Mouse (Mus musculus) 3T3-L1 (cell line): ENCODE data around the gene Papola.

Experiments
- DNase-seq: peaks from one replicate; pipeline ENCODE4 v3.0.0-alpha.2; 2015; ENCODE audit warnings: low read depth, low spot score

Gene Papola

DNA sequence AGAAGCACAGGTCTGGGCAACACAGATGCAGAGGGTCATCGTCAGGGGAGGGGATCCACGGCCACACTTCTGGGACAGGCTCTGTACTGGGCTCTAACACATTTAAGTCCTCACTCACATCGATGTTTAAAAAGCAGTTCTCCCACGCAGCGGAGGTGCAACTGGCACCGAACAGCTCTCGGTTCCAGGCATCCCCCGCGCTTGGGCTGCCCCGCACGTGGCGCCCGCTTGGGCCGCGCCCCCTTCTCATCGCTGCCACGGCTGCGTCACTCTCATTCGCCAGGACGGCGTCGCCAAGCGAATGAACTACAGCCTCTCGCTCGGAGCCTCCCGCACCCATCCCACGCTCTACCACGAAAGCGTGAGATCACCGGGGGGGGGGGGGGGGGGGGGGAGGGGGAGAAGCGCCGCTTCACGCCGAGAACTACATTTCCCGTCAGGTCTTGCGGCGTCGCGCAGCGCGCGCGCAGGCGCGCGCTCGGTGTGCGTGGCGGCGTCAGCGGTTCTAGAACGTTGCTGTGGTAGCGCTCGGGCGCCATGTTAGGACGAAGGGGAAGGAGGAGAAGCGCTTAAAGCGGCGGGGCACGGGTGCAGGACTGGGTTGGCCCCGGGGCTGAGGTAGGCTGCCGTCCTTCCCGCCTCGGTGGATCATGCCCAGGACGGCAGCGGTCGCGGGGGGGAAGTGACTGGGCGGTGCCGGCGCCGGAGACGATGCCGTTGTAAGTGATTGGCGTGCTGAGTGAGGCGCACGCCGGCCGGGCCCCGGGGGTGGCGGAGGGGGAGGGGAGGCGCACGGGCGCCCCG, at the start of gene Papola:
Gene Papola, plus strand, starts transcription at position 499 of the 804 bp plus-strand sequence.
- peak; percentile 82 for DNase-seq

DNA sequence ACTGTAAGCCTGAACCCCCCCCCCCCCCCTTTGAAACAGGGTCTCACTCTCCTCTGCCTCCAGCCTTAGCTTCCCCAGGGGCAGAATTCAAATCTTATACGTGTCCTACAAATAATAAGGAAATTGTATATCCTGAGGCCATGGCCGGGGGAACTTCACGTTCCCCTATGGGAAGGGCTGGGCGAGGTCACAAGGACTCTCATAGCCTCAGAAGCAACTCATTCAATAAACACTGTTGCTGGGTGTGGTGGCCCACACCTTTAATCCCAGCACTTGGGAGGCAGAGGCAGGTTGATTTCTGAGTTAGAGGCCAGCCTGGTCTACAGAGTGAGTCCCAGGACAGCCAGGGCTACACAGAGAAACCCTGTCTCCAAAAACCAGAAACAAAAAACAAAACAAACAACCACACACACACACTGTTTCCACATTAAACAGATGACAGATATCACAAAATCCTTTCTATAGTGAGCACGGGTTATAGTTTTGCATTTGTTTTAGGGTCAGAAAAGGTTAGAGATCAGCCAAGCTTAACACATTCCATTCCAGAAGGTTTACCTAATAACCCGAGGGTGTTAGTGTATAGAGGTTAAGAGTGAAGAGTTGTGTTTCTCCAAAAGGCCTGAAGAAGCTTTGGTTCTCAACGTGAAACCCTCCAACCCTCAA, 49.1 kb upstream of the Papola start:
- no peak for DNase-seq

DNA sequence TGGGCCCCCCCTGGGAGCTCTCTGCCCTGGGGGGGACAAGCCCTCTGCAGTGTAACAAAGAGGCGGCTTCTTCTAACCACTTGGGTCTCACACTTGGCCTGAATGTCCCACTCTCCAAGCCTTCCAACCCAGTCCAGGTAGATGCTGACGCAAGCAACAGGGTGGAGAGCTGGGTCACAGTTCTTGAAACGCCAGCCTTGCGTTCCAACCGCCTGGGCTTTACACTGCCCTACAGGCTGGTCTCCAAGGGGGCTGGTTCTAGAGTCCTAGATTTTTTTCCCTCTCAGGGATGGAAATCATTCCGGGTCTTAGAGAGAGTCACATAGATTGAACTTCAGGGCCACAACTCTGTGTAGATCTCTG, 48.6 kb upstream of the Papola start:
- no peak for DNase-seq

DNA sequence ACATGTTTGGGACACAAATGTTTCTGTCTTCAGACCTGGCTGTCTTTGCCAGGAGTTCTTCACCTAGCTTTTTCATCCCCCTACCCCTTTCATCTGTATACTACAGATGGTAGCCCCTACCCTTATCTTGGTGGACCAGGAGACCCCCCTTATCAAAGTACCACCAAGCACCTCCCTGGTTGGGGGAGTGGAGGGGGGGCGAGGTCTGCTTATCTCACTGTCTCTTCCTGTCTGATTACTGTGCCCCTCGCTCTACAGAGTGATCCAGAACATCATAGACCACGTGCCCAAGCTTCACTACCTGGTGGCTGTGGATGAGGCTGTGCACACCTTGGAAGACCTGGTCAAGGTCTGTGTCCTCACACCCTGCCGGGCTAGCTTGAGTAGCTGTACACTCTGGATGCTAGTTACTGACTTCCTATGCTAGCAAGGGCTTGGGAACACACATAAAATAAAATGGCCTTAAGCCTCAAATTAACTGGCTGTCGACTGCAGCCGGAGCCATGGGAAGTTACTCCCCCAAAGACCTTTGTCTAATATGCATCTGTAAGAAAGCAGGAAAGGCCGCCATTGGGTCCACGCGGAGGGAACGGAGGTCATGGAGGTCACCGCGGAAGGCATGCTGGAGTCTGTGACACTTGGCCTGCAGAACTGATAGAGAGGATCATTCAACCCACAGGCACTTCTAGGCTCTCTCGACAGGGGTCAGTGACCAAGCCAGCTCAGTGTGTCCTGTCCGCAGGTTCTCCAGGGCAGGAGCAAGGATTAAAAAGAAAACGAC, 46.0 kb upstream of the Papola start:
- no peak for DNase-seq

DNA sequence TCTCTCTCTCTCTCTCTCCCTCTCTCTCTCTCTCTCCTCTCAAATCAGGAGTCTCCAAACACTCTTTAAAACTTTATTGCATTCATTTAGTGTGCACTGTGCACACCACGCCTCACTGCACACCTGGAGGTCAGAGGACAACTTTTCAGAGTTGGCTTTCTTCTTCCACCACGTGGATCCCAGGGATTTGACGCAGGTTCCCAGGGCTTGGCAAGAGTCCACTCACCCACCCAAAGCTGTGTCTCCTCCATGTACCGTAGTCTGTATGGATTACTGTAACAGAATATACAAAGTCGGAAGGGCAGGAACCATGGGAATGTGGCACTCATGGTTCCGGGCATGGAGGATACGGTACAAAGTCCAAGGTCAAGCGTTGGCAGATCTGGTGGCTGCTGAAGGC, 44.8 kb upstream of the Papola start:
- DNase-seq, result no peak

DNA sequence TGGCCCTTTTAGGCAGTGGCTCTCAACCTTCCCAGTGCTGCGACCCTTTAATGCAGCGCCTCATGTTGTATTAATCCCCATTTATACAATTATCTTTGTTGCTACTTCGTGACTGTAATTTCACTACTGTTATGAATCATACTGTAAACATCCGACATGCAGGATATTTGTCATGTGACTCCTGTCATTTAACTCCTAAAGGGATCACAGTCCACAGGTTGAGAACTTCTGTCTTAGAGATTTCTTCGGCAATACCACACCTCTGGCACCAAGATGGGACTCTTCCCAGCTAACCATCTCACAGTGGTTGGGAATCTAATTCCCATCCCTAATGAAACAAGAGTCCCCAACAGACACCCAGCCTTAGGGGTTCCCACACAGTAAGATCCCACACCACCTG, 36.4 kb upstream of the Papola start:
- DNase-seq, result no peak

DNA sequence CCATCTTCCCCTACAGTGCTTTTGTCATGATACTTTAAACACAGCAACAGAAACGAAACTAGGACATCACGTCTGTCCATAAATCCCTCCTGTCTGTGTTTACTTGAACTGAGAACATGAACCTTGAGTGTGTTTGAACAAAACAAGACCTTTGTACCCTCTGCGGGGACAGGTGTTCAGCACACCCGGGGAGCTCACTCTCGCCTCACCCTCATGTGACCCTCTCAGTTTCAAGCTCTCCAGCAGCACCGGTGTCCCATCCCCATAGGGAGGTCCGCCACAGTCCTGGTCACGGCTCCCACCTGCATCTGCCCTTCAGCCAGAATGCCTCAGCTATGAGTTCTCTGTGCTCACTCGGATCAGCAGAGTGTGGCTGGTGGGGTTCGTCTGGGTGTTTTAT, 30.7 kb upstream of the Papola start:
- DNase-seq, result no peak

DNA sequence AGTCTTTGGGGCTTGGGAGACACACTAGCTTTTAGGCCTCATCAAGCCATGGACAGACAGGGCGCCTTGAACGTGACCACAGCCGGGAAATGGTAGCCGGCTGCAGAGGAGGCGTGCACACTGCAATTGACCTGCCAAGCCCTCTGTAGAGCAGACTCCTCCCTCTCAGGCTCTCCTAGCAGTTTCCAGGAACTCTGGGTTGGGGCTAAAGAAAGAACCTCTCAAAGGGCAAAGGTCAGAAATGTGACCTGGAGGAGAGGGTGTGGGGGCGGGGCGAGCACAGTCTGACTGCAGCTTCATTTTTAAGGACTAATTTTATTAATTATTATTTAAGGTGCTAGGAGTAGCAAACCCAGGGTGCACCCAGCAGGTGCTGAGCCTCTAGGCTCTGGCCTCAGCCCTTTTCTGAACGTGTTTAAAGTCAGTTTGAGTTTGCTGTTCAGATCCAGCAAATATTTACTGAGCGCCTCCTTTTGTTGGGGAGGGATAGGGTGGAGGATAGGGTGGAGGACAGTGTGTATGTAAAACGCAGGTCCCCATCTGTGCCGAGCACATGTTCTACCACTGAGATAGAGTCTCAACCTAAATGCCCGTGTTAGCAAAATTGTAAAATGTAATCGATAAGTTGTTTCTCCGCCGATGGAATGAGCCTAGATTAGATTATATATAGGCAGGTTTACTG, 26.5 kb upstream of the Papola start:
- DNase-seq, result no peak

DNA sequence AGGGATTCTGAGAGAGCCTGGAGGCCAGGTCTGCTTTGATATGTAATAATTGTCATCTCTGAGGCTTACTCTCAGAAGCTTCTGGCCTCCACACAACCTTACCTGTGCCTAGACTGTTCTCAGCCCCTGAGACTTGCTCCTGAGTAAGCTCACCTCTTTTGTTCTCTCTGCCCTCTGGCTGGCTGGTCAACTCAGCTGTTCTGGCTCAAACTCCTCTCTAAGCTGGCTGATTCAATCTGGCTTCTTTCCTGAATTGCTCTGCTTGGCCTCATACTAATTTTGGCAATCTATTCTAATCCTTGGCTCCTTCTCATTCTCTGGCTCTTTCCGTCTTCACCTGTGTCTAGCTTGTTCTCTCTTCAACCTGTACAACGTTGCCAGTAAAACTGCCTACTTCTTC, 25.6 kb upstream of the Papola start:
- DNase-seq, result no peak

DNA sequence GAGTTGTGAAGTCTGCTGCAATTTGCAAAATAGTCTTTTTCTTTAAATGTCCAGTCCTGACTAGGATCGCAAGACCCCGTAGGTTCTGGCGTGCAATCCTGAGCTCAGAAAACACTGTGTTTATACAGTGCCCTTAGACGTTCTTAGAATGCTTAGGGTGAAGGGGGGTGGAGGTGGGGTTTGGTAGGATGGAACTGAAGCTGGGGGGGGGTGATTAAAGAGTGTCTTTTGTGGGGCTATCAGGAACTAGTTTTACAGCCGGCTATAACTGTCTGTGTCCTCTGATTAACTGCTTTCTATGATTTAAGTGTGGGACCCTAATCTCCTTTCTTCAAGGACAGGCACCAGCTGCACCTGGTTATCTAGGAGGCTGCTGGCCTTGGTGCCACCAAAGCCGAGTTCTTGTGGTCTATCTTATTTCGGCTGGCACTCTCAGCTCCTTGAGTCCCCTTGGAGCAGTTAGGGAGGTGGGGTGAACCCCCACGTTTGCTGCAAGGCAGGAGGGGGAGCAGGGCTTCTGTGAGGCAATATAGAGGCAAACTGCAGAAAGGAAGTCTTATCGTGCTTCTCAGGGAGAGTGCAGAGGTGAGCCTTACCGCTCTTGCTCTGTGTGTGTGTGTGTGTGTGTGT, 24.5 kb upstream of the Papola start:
- no peak for DNase-seq

DNA sequence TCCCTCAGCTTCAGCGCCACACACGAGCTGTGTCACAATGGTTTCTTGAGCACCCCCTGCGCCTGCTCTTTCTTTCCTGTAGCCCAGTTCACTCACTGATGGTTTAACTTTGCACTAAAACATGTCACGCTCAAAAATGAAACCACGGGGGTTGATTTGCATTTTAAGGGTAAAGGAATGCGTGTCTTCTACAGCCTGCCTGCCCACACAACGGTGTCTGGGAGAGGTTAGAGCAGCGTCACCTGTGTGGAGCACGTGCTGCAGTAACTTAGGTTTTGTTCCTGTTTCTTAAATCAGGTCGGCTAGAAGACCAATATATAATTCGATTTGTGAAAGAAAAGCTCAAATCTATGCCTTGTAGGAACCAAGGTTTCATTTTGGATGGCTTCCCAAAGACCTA, 23.3 kb upstream of the Papola start:
- DNase-seq, result no peak

DNA sequence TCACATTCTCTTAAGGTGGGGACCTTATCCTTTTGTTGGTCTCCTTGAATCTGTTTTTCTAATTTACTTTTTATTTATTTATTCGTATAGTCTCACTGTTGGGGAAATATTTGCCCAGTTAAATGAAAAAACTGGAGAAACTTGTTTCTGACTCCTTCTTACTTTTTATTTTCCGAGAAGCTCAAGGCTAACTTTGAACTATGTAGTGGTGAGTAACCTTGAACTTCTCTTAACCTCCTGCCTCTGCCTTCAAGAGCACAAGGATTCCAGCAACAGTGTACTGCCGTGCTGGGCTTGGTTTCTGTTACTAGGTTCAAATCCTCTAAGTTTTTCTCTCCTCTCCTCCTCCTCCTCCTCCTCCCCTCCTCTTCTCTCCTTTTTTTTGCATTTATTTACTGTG, 22.9 kb upstream of the Papola start:
- no peak for DNase-seq

DNA sequence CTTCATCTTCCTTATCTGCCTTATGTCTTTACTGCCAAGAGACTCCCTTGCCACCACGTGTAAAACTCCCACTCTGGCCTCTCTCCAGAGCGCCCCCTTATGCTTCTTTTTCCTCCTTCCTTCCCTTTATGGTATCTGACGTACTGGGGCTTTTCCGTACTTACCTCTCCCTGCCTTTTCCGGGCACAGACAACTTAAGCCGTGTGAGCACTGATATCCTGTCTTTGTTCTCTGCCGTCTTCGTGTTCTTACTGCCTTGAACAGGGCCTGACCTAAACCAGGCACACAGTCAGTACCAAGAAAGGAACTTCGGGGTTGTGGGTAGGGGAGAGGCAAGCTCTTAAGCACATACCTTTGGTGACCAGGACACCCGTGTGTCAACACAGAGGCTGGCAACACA, 14.8 kb upstream of the Papola start:
- DNase-seq, result no peak

DNA sequence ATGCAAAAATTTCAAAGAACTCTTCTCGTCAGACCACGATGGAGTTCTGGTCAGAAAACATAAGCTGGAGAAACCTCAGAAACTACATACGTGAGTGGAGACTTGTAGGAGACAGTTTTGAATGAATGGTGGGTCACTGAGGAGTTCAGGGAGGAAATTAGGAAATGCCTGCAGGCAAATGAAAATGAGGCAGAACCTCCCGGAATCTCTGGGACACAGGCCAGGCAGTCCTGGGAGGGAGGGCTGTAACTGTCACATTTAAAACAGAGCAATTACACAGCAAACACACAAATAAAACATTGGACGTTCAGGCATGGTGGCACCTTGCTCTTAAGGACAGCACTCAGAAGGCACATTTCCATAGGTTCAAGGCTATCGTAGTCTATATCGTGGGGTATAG, 9.6 kb upstream of the Papola start:
- peak; percentile 70 for DNase-seq

DNA sequence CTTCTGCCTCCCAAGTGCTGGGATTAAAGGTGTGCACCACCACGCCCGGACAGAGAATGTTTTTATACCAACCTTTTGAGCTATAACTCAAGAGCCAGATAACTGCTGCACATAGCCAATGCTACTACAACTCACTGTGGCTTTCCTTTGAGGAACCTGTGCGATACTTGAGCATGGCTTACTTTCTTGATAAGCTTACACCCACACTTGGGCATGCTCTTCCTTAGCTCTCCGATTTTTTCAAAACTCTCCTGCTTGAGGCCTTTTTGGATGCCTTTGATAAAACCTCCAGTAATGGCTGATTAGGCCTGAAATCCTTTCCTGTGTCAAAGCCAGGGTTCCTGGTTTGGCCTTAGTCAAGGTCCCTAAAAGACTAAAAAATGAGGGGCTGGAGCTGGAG, 6.8 kb upstream of the Papola start:
- no peak for DNase-seq

DNA sequence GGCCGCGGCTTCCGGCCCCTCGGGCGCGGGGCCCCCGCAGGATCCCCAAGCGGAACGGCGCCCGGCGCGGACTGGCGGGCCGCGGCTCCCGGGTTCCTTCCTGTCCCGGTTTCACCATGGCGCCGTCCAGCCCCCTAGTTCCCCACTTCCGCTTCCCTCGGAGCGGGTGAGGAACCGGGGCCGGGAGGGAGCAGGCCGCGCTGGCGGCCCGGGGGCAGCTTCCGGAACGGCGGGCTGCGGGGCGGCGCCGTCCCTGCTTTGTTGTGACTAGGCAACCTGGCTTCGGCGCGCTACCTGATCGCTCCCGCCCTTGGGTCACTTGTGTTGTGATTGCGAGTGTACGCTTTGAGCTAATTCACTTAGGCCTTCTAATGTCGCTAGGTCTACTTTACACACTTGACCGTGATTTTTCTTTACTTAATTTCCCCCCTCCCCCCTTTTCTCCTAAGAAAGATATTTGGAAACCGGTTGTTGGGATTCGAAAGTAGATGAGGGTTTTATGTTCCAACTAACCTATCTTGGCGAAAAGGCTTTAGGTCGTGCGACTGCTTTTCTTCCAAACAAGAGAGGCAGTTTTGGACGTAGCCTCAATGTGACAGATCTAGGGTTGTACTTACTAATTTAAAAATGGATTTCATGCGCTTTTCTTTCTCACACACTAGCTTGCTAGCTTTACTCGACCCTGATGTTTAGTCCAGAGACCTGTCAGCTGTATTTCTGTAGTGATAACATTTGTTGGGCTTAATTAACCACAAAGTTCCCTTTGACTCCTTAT, 693 bp downstream of the Papola start:
- DNase-seq, result peak; percentile 54

DNA sequence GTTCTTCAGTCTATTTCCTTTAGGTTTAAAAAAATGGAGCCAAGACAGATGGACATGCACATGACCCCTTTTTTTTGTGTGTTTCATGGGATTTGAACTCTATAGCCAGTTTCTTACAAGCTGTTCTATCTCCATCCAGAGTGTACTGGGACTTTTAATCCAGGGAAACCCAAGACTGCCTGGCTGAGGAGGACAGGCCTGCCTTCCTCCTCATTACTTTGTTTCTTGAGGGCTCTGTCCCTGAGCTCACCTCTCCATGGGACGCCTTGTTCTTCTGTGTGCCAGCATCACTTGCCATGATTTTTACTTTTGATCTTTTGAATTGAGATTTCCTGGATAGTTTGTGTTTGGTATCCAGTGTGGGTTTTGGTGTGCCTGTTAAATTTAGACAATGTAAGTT, 1.6 kb downstream of the Papola start:
- peak; percentile 3 for DNase-seq

DNA sequence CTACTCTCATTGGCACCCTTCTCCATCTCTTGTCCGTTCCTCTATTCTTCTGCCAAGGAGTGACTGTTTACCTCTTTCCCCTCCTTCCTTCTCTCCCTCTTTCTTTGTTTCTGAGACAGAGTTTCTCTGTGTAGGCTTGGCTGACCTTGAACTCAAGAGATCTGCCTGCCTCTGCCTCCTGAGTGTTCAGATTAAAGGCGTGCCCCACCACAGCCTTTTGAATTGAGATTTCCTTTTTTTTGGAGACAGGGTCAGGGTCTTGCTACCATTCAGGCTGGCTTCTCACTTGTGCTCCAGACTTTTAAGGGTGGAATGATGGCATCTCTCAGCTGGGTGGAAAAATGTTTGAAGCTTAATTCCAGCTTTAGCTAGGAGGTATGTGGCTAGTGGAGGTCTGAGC, 3.1 kb downstream of the Papola start:
- DNase-seq, result no peak

DNA sequence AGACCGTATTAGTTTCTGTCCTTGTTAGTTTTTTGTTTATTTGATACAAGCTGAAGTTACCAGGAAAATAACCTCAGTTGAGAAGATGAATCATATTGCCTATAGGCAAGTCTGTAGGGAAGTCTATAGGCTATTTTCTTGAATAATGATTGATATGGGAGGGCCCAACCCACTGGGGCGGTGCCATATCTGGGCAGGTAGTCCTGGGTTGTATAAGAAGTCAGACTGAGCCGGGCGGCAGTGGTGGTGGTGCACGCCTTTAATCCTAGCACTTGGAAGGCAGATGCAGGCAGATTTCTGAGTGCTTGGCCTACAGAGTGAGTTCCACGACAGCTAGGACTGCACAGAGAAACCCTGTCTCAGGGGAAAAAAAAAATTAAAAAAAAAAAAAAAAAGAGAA, 5.4 kb downstream of the Papola start:
- no peak for DNase-seq

DNA sequence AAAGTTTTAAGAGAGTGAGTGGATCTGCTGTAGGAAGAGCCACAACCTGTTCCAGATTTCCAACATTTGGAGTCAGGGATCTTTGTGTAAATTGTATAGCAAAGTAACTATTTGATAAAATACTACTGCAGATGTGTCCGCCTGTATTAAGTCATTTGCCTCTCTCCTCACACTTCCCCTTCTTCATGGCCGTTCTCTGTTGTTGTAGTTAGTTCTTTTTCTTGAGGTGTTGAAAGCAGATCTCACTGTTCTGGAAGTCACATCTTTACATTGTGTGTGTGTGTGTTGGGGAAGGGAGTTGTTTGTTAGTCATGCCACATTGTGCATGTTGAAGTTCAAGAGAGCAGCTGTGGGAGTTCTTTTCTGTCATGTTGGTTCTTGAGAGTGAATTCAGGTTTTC, 10.4 kb downstream of the Papola start:
- no peak for DNase-seq

DNA sequence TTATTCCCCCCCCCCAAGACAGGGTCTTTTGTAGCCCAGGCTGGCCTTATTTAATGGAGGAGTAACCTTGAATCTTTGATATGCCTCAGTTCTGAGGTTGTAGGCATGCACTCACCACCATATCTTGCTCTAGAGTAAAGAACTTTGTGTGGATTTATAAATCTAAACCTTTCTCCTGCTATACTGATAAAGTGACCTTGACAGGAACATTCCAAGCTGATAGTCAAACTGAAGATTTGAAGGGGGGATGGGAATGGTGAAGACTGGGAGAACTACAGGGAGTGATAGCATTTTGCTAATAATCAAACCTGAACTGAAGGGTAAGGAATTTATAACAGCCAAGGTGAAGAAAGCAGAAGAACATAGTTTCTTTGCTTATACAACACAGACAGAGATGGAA, 13.5 kb downstream of the Papola start:
- DNase-seq, result no peak
